Mouse (Mus musculus) layer of hippocampus, adult 9-10 months (tissue): Measurements from ENCODE around the gene Cyp27a1.

ENCODE experiments used
- DNase-seq: peaks from one replicate; pipeline ENCODE4 v3.0.0; 2022; ENCODE audit warnings: low spot score

The Cyp27a1 gene

DNA sequence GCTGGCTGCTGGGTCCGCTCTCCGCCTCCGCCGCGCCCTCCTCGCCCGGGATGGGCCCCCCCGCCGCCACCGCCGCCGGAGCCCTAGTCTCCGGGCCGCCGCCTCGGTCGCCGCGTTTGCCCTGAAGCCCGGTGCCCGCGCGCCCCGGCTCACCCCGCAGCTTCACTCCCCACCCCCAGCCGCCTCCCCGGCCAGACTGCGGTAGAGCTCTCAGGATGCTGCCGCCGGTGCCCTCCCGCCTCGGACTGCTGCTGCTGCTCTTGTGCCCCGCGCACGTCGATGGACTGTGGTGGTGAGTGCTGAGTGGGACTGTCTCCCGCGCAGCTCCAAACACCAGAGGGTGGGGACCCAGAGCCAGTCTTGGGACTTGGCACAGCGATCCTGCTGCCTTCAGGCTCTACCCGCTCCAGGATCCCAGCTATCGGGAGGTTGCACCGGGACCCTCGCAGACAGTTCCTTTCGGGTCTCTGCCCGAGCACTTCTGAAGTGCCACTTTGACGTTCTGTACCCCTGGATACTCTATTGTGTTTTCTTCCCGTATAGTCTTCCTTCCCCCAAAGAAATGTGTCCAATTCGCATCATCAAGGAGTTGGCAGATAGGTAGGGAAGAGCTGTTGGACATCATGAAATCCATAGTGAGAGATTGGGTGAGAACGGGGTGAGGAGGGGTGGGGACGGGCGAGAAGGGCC lies 58.7 kb downstream of the Cyp27a1 start:
- no peak for DNase-seq

DNA sequence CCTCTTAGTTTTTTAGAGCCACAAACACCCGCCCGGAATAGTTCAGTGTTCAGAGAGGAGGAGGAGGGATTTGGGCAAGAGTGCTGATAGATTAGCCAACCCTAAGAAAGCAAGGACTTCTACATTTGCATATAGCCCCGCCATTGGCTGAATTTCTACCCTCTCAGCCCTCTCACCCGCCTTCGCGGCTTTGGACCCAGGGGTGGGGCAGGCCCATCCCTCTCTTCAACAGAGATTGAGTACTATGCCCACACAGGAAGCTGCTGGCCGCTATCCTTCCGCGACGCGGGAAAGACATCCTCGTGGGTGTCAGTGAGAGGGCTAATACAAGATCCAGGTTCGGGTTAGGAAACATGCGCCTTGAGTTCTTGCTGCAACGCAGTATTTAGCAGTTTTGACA lies 59.8 kb downstream of the Cyp27a1 start:
- no peak for DNase-seq

- DNase-seq: no peak
Measured at GRCm38 (mm10) chr1:74774062-74774461, 60.7 kb downstream of the Cyp27a1 start.

- DNase-seq: no peak
Measured at GRCm38 (mm10) chr1:74775816-74776215, 62.4 kb downstream of the Cyp27a1 start.

DNA sequence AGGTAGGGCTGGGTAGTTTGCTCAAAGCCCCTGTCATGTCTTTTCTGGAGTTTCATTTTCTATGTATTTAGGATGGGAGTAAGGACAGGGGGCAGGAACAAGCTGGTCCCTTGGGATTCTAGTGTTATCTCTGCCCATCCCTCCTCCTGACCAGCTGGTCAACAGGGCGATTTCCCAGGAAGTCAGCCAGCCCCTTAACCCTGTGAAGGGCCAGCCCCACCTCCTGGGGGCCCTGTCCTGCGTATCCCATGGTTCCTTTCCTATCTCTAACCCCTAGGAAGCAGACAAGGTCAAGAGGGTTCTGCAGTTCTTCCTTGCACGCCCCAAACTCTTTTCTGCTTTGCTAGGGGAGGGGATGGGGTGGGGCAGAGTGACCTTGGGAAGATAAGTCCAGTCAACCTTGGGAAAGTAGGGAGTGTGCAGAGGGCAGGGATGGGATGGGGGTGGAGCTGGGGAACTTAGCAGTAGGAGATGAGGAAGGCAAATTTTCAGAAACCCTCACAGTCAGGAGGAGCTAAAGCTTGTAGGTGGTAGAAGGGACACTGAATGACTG lies 65.6 kb downstream of the Cyp27a1 start:
- DNase-seq: no peak

DNA sequence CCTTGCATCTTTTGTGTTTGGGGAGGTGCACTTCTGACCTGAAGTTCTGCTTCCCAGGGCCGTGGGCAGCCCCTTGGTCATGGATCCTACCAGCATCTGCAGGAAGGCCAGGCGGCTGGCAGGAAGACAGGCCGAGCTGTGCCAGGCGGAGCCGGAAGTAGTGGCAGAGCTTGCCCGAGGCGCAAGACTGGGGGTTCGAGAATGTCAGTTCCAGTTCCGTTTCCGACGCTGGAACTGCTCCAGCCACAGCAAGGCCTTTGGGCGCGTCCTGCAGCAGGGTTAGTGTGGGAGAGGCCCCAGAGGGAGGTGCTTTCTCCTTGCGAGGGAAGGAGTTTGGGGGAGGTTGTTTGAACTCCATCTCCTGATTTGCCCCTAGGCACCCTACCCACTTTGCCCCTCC lies 68.7 kb downstream of the Cyp27a1 start:
- DNase-seq: no peak

- no peak for DNase-seq
Measured at GRCm38 (mm10) chr1:74783554-74783953, 70.2 kb downstream of the Cyp27a1 start.

GRCm38 (mm10) chr1:74784041-74784759 lies 70.8 kb downstream of the Cyp27a1 start:
- DNase-seq: no peak
